Mouse (Mus musculus) thymus, adult 2 months (tissue): ENCODE measurements at regions not wholly inside any gene's neighbourhood (a gene's known extent, or its start where the extent isn't known, plus 50 kb on each side); places are given as distances from the start of the nearest gene placed in this dataset.

Source experiments
- CTCF ChIP-seq: fragments of 200-500 bp; IDR thresholded peaks from 2 replicates; pipeline ENCODE4 v1.5.1; 2012; ENCODE audit warnings: mild to moderate bottlenecking, control low read depth, low read length, moderate library complexity, borderline replicate concordance; ENCODE audit not compliant: control insufficient read depth, poor library complexity, insufficient read depth; ENCODE audit errors: extremely low read depth
- POLR2A ChIP-seq: fragments of 200-500 bp; IDR thresholded peaks from 2 replicates; pipeline ENCODE4 v1.6.1; 2012; ENCODE audit warnings: mild to moderate bottlenecking, low read length, control low read depth, moderate library complexity; ENCODE audit not compliant: control insufficient read depth, poor library complexity, insufficient read depth; ENCODE audit errors: extremely low read depth

DNA sequence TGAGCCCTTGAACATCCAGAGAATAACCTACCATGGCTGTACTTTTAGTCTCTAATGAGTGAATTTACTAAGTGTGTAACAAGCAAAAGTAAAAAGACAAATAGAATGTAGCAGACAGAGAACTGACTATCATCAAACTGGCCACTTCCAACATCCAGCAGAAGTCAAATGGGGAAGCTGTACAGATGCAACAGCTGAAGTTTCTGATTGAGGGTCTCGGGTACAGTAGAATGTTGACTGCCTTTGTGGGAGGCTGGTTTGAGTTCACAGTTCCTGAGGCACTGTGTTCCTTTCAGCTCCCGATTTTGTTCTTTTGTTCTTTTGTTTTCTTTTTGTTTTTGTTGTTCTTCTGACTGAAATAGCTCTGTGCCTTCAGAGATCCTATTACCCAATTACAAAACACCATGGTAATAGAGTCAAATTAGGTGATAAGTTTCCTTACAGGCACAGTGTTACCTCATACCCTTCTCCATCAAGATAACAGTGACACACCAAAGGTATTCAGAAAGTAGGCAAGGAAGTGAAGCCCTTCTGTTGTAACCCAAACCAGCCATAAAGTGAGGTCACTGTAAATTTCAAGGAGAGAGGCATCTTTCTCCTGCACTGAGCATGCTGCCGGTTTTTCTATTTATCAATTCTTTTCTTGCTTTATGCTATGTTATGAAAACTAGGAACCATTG, 82.5 kb downstream of the B3gnt5 start:
- no peak for TF ChIP-seq CTCF
- TF ChIP-seq POLR2A: no peak
